Mouse (Mus musculus) embryonic facial prominence, embryonic 11.5 days (tissue): ENCODE measurements around the gene Gm20671. TPM values are rescaled to one million over a fixed set of nuclear protein-coding genes. Genes with fewer than 3 reads are reported as not detected.
A peak's percentile ranks its signal among the peaks of the same experiment; 100 is the strongest.

Experiments
- ATAC-seq: fragments of 200-750 bp; cut with Nextera tagmentation; replicated peaks from 2 replicates; pipeline ENCODE4 v1.8.0; 2017; ENCODE audit warnings: low read depth; ENCODE audit not compliant: insufficient number of reproducible peaks, low FRiP score, low TSS enrichment
- DNase-seq: peaks from one replicate; pipeline ENCODE4 v3.0.0-alpha.2; 2015; ENCODE audit warnings: low spot score
- H3K27ac ChIP-seq: fragments of 300-500 bp; sonication (generic); replicated peaks from 2 replicates; pipeline ENCODE4 v1.5.1; 2014; ENCODE audit warnings: mild to moderate bottlenecking, low read depth, low read length, control low read depth
- H3K27me3 ChIP-seq: fragments of 300-500 bp; sonication (generic); 2 replicates; pipeline ENCODE4 v1.6.1; 2014; ENCODE audit warnings: mild to moderate bottlenecking, low read length, moderate library complexity, mixed read lengths; ENCODE audit not compliant: control insufficient read depth, insufficient read depth
- H3K36me3 ChIP-seq: fragments of 300-500 bp; sonication (generic); replicated peaks from 2 replicates; pipeline ENCODE4 v1.6.1; 2014; ENCODE audit warnings: low read depth, mild to moderate bottlenecking, low read length, moderate library complexity, mixed read lengths; ENCODE audit not compliant: control insufficient read depth, insufficient read depth
- H3K4me1 ChIP-seq: fragments of 300-500 bp; sonication (generic); 2 replicates; pipeline ENCODE4 v1.6.1; 2014; ENCODE audit warnings: low read length, mixed read lengths; ENCODE audit not compliant: control insufficient read depth, insufficient read depth
- H3K4me2 ChIP-seq: fragments of 300-500 bp; sonication (generic); 2 replicates; pipeline ENCODE4 v1.6.1; 2014; ENCODE audit warnings: low read depth, mild to moderate bottlenecking, control low read depth, low read length, moderate library complexity
- H3K4me3 ChIP-seq: fragments of 300-500 bp; sonication (generic); 2 replicates; pipeline ENCODE4 v1.5.1; 2014; ENCODE audit warnings: low read depth, low read length, control low read depth
- H3K9ac ChIP-seq: fragments of 300-500 bp; sonication (generic); replicated peaks from 2 replicates; pipeline ENCODE4 v1.6.1; 2014; ENCODE audit warnings: mild to moderate bottlenecking, control low read depth, low read length
- H3K9me3 ChIP-seq: fragments of 300-500 bp; sonication (generic); replicated peaks from 2 replicates; pipeline ENCODE4 v1.6.1; 2016; ENCODE audit warnings: mild to moderate bottlenecking, low read length, inconsistent platforms, mixed read lengths; ENCODE audit not compliant: control insufficient read depth
- WGBS: fragments of 180-500 bp; shearing (Covaris S2); extraction: QIAGEN DNeasy Blood & Tissue Kit; methylation state at CpG from one replicate; pipeline ENCODE4 v1.1.7; 2014; 5-methylcytosine and 5-hydroxymethylcytosine counted together
- polyA plus RNA-seq: library from polyadenylated mRNA; unstranded; fragments of >200 nt; fragmentation: Nextera tagmentation; extraction: Ambion mirVana; gene quantifications from 2 replicates; pipeline ENCODE4 v1.2.1, GENCODE M21; 2014

Gene Gm20671
- polyA plus RNA-seq, 1 experiment from 2014 or later, result not detected

GRCm38 (mm10) chr5:32713042-32713702 lies 113.7 kb downstream of the Gm20671 start:
- Histone ChIP-seq H3K9me3 (no peaks in the 10 kb centered on the region), H3K36me3 (no peaks in the 10 kb centered on the region), H3K27ac (peak overlapping the region; percentile 76), H3K4me1 (no peaks in the 10 kb centered on the region), H3K4me3 (peak overlapping the region; percentile 65), H3K9ac (peak overlapping the region; percentile 61), H3K27me3 (no peaks in the 10 kb centered on the region), H3K4me2 (peak overlapping the region; percentile 50)
- ATAC-seq, result peak; percentile 68
- peak; percentile 40 for DNase-seq
- 27% methylated on average over 2 of the region's 2 CpGs for WGBS

DNA sequence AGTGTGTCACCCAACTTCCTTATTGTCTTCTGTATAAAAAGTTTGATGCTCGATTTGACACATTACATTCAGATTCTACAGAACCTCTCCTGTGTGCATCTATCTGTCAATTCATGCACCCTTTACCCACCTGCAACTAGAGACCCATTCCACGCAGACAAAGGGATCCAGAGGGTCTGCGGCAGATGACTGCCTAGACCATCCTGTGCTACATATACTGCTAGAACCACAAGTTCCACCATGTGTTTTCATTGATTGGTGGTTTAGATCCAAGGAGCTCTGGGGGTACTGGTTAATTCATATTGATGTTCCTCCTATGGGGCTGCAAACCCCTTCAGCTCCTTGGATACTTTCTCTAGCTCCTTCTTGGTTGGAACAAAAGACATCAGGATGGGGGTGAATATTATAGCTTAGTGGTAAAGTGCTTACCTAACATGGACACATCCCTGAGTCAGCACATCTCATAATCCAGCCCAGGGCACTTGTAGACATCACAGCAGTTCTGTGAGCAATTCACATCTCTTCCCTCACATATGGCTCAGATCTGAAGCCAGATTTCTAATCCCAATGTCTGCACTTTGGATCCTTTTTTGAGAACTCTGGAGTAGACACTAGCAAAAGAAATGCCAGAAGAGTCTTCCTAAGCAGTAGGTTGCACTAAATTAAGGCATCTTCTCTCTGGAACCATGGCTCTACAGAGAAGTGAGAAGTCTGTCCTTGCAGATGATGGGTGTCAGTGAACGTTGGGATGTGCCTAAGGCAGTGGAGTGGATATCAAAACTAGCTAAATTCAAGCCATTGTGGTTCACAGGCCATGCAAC lies 114.5 kb downstream of the Gm20671 start:
- Histone ChIP-seq H3K27ac (no peak overlapping the region), H3K9ac (no peak overlapping the region), H3K36me3 (no peaks in the 10 kb centered on the region), H3K9me3 (no peaks in the 10 kb centered on the region), H3K4me1 (no peaks in the 10 kb centered on the region), H3K4me3 (no peak overlapping the region), H3K4me2 (no peak overlapping the region), H3K27me3 (no peaks in the 10 kb centered on the region)
- ATAC-seq (no peak), DNase-seq (peak; percentile 33)
- WGBS, result 70% methylated on average over 4 of the region's 4 CpGs

DNA sequence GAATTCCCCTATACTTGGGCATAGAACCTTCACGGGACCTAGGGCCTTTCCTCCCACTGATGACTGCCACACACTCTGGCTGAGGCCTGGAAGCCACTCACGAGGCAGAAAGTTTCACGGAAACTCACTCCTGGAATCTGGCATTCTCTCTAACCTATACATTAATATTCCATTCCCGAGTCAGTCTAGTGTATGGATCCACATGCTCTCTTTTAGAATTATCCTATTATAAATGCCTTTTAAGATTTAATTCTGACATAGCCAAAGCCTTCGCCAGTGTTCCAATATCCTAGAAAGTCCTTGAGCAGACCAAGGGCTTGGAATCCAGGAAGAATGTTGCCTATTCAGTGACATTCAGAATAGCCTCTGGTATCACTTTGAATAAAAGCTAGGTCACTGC lies 115.4 kb downstream of the Gm20671 start:
- Histone ChIP-seq H3K4me2 (no peak overlapping the region), H3K9me3 (no peaks in the 10 kb centered on the region), H3K4me1 (no peaks in the 10 kb centered on the region), H3K27me3 (no peaks in the 10 kb centered on the region), H3K4me3 (no peak overlapping the region), H3K27ac (no peak overlapping the region), H3K36me3 (no peaks in the 10 kb centered on the region), H3K9ac (no peak overlapping the region)
- DNase-seq, result no peak
- 75% methylated on average over 5 of the region's 5 CpGs for WGBS
- no peak for ATAC-seq

- no peaks in the 10 kb centered on the region for H3K4me1 ChIP-seq
- no peak overlapping the region for H3K4me2 ChIP-seq
- no peak overlapping the region for H3K9ac ChIP-seq
- H3K27ac ChIP-seq, result no peak overlapping the region
- 81% methylated on average over 2 of the region's 2 CpGs for WGBS
- H3K36me3 ChIP-seq, result no peaks in the 10 kb centered on the region
- no peaks in the 10 kb centered on the region for H3K27me3 ChIP-seq
- ATAC-seq, result no peak
- no peaks in the 10 kb centered on the region for H3K9me3 ChIP-seq
- no peak overlapping the region for H3K4me3 ChIP-seq
- DNase-seq, result no peak
Measured at GRCm38 (mm10) chr5:32706226-32706780, 120.6 kb downstream of the Gm20671 start.

DNA sequence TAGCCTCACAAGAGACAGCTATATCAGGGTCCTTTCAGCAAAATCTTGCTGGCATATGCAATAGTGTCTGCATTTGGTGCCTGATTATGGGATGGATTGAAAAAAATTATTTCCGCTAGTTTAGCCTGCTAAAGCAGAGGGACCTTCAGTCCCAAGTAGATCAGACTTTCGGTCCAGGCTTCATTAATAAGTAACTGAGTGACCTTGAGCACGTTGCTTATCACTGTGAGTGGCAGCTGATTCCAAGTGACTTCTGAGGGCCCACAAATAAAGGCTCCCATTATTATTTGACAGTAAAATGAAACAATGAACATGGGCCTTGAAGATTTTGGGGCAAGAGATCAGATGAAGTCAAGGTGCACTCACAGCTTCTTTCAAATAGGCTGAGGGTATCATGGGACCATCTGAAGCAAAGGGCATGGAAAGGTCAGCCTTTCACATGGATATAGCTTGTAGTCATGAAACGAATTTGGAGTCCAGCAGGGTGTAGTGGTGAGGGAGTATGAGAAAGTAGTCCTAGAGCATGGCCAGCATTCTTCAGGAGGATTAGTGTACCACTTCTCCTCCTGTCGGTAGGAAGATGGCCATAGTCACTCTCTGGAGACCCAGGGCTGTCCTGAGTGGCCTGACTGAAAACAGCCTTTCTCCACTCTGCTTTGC lies 129.6 kb downstream of the Gm20671 start:
- H3K27ac ChIP-seq, result no peak overlapping the region
- DNase-seq (no peak), ATAC-seq (no peak)
- H3K9ac ChIP-seq, result no peak overlapping the region
- H3K4me1 ChIP-seq, result no peaks in the 10 kb centered on the region
- H3K9me3 ChIP-seq, result no peaks in the 10 kb centered on the region
- no peak overlapping the region for H3K4me3 ChIP-seq
- H3K4me2 ChIP-seq, result no peak overlapping the region
- 79% methylated on average over 5 of the region's 5 CpGs for WGBS
- H3K36me3 ChIP-seq, result no peaks in the 10 kb centered on the region
- no peaks in the 10 kb centered on the region for H3K27me3 ChIP-seq

- no peaks in the 10 kb centered on the region for H3K4me1 ChIP-seq
- WGBS, result 77% methylated on average over 2 of the region's 2 CpGs
- no peaks in the 10 kb centered on the region for H3K27me3 ChIP-seq
- no peak overlapping the region for H3K27ac ChIP-seq
- no peaks in the 10 kb centered on the region for H3K9me3 ChIP-seq
- ATAC-seq, result no peak
- no peak overlapping the region for H3K9ac ChIP-seq
- DNase-seq, result no peak
- H3K4me2 ChIP-seq, result no peak overlapping the region
- no peaks in the 10 kb centered on the region for H3K36me3 ChIP-seq
- H3K4me3 ChIP-seq, result no peak overlapping the region
Measured at GRCm38 (mm10) chr5:32693411-32693810, 133.5 kb downstream of the Gm20671 start.
